Mouse (Mus musculus): Measurements from ENCODE around the gene Hscb. TPM values are rescaled to one million over a fixed set of nuclear protein-coding genes. Genes with fewer than 3 reads are reported as not detected.

The Hscb gene
- polyA plus RNA-seq, 1 experiment from 2014 or later: 30.2 TPM

GRCm38 (mm10) chr5:110809667-110810325 is 29.8 kb downstream of the Hscb start, which contains the start of gene Ulk1:
Gene Ulk1, minus strand, starts transcription at chr5:110810097.
- Histone ChIP-seq H3K4me2 (peak within 1 kb of the TSS; percentile 98), H3K4me3 (ENCODE audit: low read depth, low read length) (peak within 1 kb of the TSS; percentile 93), H3K36me3 (ENCODE audit: control insufficient read depth, insufficient read depth, low read length) (no peaks in the 10 kb centered on the region; the same call in 1 of the 2 replicates), H3K27me3 (ENCODE audit: control insufficient read depth, insufficient read depth, low read length) (no peaks in the 10 kb centered on the region), H3K27ac (ENCODE audit: low read depth, low read length) (peak within 1 kb of the TSS; percentile 80), H3K9me3 (replicated peaks; ENCODE audit: control insufficient read depth, low read length) (no peaks in the 10 kb centered on the region), H3K4me1 (ENCODE audit: control insufficient read depth, insufficient read depth, low read length) (peaks cover 22% of the 10 kb centered on the region), H3K9ac (ENCODE audit: low read depth, low read length) (peak within 1 kb of the TSS; percentile 83)
- ATAC-seq (replicated peaks; ENCODE audit: insufficient number of reproducible peaks, low FRiP score, low TSS enrichment): peak; percentile 93
- under 1% methylated on average over 74 of the region's 80 CpGs for WGBS (ENCODE audit: insufficient replicate concordance)

DNA sequence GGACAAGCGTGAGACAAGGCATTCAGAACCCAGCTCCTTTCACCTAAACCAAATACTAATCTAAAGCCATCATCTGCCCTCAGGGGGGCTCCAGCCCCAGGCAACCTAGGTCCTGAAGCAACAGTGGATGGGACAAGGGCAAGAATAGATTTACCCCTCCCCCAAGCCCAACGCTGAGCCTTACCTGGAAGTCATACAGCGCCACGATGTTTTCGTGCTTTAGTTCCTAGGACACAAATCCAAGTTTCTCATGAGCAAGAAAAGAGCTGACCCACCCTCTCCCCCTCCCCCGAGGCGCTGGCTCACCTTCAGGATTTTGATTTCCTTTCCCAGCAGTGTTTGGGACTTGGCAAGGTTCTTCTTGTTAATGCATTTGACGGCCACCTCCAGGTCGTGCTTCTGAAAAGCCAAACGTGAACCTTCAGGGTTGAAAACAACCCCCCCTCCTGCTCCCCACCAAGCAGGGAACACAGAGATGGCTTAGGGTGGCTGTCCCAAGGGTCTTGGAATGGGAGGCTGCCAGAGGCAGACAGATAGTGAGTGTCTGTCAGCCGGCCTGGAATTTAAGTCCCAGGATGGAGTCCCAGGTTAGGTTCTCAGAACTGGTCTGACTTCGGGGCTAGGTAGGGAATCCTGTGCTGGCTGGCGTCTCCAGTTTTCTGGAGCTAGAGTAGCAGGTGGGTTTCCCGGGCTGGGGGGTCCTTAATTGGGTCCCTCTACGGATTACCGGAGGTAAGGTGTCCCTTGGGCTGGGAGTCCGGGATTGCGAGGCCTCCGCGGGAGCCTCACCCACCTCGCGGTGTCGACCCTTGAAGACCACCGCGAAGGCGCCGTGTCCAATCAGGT is 30.5 kb downstream of the Hscb start:
- Histone ChIP-seq H3K27ac (ENCODE audit: low read depth, low read length) (peak overlapping the region; percentile 80; the same call in 1 of the 2 replicates), H3K4me3 (ENCODE audit: low read depth, low read length) (peak overlapping the region; percentile 93)
- WGBS (ENCODE audit: insufficient replicate concordance): 2% methylated on average over 27 of the region's 27 CpGs

DNA sequence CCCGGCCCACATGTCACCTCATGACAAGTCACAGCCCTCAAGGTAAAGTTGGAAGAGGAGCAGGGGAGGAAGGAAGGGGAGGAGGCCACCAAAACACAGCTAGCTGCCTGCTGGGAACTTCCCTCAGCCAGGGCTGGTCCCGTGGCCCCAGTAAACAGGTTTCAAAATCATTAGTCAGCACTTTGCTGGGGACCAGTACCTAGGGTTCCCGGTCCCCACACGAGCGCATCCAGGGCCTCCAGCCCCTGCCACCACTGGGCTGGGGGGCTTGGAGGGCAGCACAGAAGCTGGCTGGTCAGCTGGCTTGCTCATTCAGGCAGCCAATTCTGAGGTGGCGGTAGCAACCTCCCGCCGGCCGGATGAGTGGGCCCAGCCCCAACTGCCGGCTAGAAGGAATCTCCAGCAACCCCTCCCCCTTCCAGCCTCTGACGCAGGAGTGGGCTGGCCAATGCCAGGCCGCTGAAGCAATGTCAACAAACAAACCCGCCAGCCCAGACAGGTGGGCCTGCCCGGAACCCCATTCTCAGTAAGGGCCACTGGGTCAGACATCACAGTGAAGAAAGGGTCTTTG is 31.4 kb downstream of the Hscb start:
- peaks cover 25% of the 10 kb centered on the region for H3K4me1 ChIP-seq (ENCODE audit: control insufficient read depth, insufficient read depth, low read length)
- H3K36me3 ChIP-seq (ENCODE audit: control insufficient read depth, insufficient read depth, low read length): no peaks in the 10 kb centered on the region; the same call in 1 of the 2 replicates
- H3K9ac ChIP-seq (ENCODE audit: low read depth, low read length): peak overlapping the region; percentile 83
- peak; percentile 72 for ATAC-seq (replicated peaks; ENCODE audit: insufficient number of reproducible peaks, low FRiP score, low TSS enrichment)
- peak overlapping the region; percentile 98 for H3K4me2 ChIP-seq
- H3K9me3 ChIP-seq (replicated peaks; ENCODE audit: control insufficient read depth, low read length): no peaks in the 10 kb centered on the region
- H3K27me3 ChIP-seq (ENCODE audit: control insufficient read depth, insufficient read depth, low read length): no peaks in the 10 kb centered on the region
- H3K4me3 ChIP-seq (ENCODE audit: low read depth, low read length): peak overlapping the region; percentile 93
- 3% methylated on average over 14 of the region's 14 CpGs for WGBS (ENCODE audit: insufficient replicate concordance)
- H3K27ac ChIP-seq (ENCODE audit: low read depth, low read length): peak overlapping the region; percentile 54

More for the DNA sequence above, 30.5 kb downstream of the Hscb start:
- H3K27me3 ChIP-seq (ENCODE audit: control insufficient read depth, insufficient read depth, low read length): no peaks in the 10 kb centered on the region
- H3K36me3 ChIP-seq (ENCODE audit: control insufficient read depth, insufficient read depth, low read length): no peaks in the 10 kb centered on the region; the same call in 1 of the 2 replicates
- no peaks in the 10 kb centered on the region for H3K9me3 ChIP-seq (replicated peaks; ENCODE audit: control insufficient read depth, low read length)
- H3K4me1 ChIP-seq (ENCODE audit: control insufficient read depth, insufficient read depth, low read length): peaks cover 25% of the 10 kb centered on the region
- H3K9ac ChIP-seq (ENCODE audit: low read depth, low read length): peak overlapping the region; percentile 83
- peak; percentile 0; the same call in 1 of the 2 replicates for ATAC-seq (replicated peaks; ENCODE audit: insufficient number of reproducible peaks, low FRiP score, low TSS enrichment)
- H3K4me2 ChIP-seq: peak overlapping the region; percentile 98

DNA sequence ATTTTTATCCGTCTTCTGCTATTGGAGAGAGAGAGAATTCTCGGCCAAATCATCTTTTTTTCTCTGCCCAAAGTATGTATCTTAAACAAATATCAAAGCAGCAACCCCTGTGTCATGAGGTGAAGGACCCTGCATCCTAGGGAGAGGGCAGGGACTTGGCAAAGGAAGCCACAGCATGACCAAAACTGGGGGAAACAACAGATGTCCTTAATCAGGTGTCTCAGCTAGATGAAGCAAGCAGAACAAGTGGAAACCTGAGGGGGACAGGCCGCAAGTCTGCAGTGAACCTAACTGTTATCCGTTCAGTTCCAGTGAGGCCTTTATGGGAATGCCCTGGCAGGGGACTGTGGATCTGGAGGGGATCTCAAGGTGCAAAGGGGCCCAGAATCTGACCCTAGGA is 32.1 kb downstream of the Hscb start:
- Histone ChIP-seq H3K9ac (ENCODE audit: low read depth, low read length) (peak overlapping the region; percentile 83), H3K4me3 (ENCODE audit: low read depth, low read length) (peak overlapping the region; percentile 93), H3K4me1 (ENCODE audit: control insufficient read depth, insufficient read depth, low read length) (peaks cover 25% of the 10 kb centered on the region), H3K27me3 (ENCODE audit: control insufficient read depth, insufficient read depth, low read length) (no peaks in the 10 kb centered on the region), H3K36me3 (ENCODE audit: control insufficient read depth, insufficient read depth, low read length) (no peaks in the 10 kb centered on the region; the same call in 1 of the 2 replicates), H3K4me2 (peak overlapping the region; percentile 98), H3K27ac (ENCODE audit: low read depth, low read length) (peak overlapping the region; percentile 54; the same call in 1 of the 2 replicates), H3K9me3 (replicated peaks; ENCODE audit: control insufficient read depth, low read length) (no peaks in the 10 kb centered on the region)
- WGBS (ENCODE audit: insufficient replicate concordance): 82% methylated on average over 4 of the region's 4 CpGs
- ATAC-seq (replicated peaks; ENCODE audit: insufficient number of reproducible peaks, low FRiP score, low TSS enrichment): no peak

DNA sequence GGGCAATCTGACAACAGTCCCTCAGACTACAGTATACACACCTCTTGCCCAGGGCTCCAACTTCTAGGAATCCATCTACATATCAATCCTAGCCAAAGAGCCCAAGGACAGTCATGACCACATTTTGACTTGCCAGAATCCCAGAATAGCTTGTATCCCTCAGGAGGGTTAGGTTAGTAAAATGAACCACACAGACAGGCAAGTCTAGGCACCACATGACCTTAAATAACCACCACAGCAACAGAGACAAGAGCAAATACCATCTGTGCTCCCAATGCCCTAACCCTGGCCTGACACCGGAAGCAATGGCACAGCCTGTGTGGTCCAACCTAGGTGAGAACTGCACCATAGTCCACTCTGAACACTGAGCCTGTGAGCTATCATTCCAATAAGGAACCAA is 32.9 kb downstream of the Hscb start:
- Histone ChIP-seq H3K9ac (ENCODE audit: low read depth, low read length) (no peak overlapping the region), H3K4me1 (ENCODE audit: control insufficient read depth, insufficient read depth, low read length) (peaks cover 25% of the 10 kb centered on the region), H3K4me2 (no peak overlapping the region), H3K9me3 (replicated peaks; ENCODE audit: control insufficient read depth, low read length) (no peaks in the 10 kb centered on the region), H3K27me3 (ENCODE audit: control insufficient read depth, insufficient read depth, low read length) (no peaks in the 10 kb centered on the region), H3K27ac (ENCODE audit: low read depth, low read length) (no peak overlapping the region), H3K36me3 (ENCODE audit: control insufficient read depth, insufficient read depth, low read length) (no peaks in the 10 kb centered on the region; the same call in 1 of the 2 replicates), H3K4me3 (ENCODE audit: low read depth, low read length) (no peak overlapping the region)
- 89% methylated on average over 1 of the region's 1 CpGs for WGBS (ENCODE audit: insufficient replicate concordance)
- no peak for ATAC-seq (replicated peaks; ENCODE audit: insufficient number of reproducible peaks, low FRiP score, low TSS enrichment)

- Histone ChIP-seq H3K36me3 (ENCODE audit: control insufficient read depth, insufficient read depth, low read length) (no peaks in the 10 kb centered on the region; the same call in 1 of the 2 replicates), H3K4me1 (ENCODE audit: control insufficient read depth, insufficient read depth, low read length) (peaks cover 25% of the 10 kb centered on the region), H3K9me3 (replicated peaks; ENCODE audit: control insufficient read depth, low read length) (no peaks in the 10 kb centered on the region), H3K4me3 (ENCODE audit: low read depth, low read length) (no peak overlapping the region), H3K27ac (ENCODE audit: low read depth, low read length) (no peak overlapping the region), H3K4me2 (no peak overlapping the region), H3K27me3 (ENCODE audit: control insufficient read depth, insufficient read depth, low read length) (no peaks in the 10 kb centered on the region), H3K9ac (ENCODE audit: low read depth, low read length) (no peak overlapping the region)
- 90% methylated on average over 4 of the region's 4 CpGs for WGBS (ENCODE audit: insufficient replicate concordance)
- no peak for ATAC-seq (replicated peaks; ENCODE audit: insufficient number of reproducible peaks, low FRiP score, low TSS enrichment)
Observed at GRCm38 (mm10) chr5:110806154-110806553, 33.4 kb downstream of the Hscb start.

GRCm38 (mm10) chr5:110804012-110804743 is 35.4 kb downstream of the Hscb start:
- WGBS (ENCODE audit: insufficient replicate concordance): 89% methylated on average over 7 of the region's 7 CpGs
- Histone ChIP-seq H3K27ac (ENCODE audit: low read depth, low read length) (no peak overlapping the region), H3K9me3 (replicated peaks; ENCODE audit: control insufficient read depth, low read length) (no peaks in the 10 kb centered on the region), H3K4me3 (ENCODE audit: low read depth, low read length) (no peak overlapping the region), H3K36me3 (ENCODE audit: control insufficient read depth, insufficient read depth, low read length) (peaks cover 1% of the 10 kb centered on the region; the same call in 1 of the 2 replicates), H3K9ac (ENCODE audit: low read depth, low read length) (no peak overlapping the region), H3K4me1 (ENCODE audit: control insufficient read depth, insufficient read depth, low read length) (peaks cover 25% of the 10 kb centered on the region), H3K27me3 (ENCODE audit: control insufficient read depth, insufficient read depth, low read length) (no peaks in the 10 kb centered on the region), H3K4me2 (no peak overlapping the region)
- no peak for ATAC-seq (replicated peaks; ENCODE audit: insufficient number of reproducible peaks, low FRiP score, low TSS enrichment)

DNA sequence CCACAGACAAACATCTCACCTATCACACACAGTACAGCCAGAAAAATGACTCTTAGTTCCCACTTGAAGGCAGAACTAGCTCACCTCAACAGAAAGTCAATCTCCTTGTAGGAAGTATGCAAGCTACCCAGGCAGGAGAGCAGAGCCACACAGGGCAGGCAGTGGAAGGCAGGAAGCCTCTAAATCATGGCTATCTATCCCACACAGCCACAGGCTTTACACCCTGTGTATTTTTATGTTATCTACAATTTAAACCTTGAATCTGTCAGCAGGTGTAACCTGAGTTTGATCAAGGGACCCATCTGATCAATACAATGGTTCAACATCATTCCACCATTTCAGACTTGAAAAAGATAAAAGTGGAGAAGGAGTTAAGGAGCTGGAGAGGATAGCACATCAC is 36.8 kb downstream of the Hscb start:
- H3K9me3 ChIP-seq (replicated peaks; ENCODE audit: control insufficient read depth, low read length): no peaks in the 10 kb centered on the region
- H3K27me3 ChIP-seq (ENCODE audit: control insufficient read depth, insufficient read depth, low read length): no peaks in the 10 kb centered on the region
- H3K9ac ChIP-seq (ENCODE audit: low read depth, low read length): no peak overlapping the region
- H3K4me2 ChIP-seq: no peak overlapping the region
- ATAC-seq (replicated peaks; ENCODE audit: insufficient number of reproducible peaks, low FRiP score, low TSS enrichment): no peak
- no peak overlapping the region for H3K27ac ChIP-seq (ENCODE audit: low read depth, low read length)
- H3K4me3 ChIP-seq (ENCODE audit: low read depth, low read length): no peak overlapping the region
- H3K36me3 ChIP-seq (ENCODE audit: control insufficient read depth, insufficient read depth, low read length): peaks cover 9% of the 10 kb centered on the region
- H3K4me1 ChIP-seq (ENCODE audit: control insufficient read depth, insufficient read depth, low read length): peaks cover 12% of the 10 kb centered on the region
